Comparison of ENCODE assay signal across 27 mouse cellular contexts in genomic region chr13:24767809-24768208, GRCm38 (mm10). TPM values are rescaled to one million over a fixed set of nuclear protein-coding genes. Genes with fewer than 3 reads are reported as not detected.
"Had no signal": no experiment of that assay in that cellular context is flagged by ENCODE, and none has a peak within 500 bp of the region (broad histone marks: within the 10 kb centered on the region; RNA-seq: fewer than 3 reads in every experiment).

No protein-coding gene starts in this region.

RNA-seq across cellular contexts. Expression of gene Armh2, which starts 26.8 kb away (rescaled TPM):
- total RNA-seq: common myeloid progenitor, adult 5-6 weeks; gastrocnemius, adult 18-20 months; gastrocnemius, adult 2 months; gastrocnemius, adult 8-10 months; gastrocnemius, postnatal 10 days; gastrocnemius, postnatal 14 days; gastrocnemius, postnatal 25 days; gastrocnemius, postnatal 36 days; gastrocnemius, postnatal 4 days; granulocyte monocyte progenitor cell, adult 5-6 weeks; heart, adult 18-20 months; heart, adult 2 months; heart, adult 8-10 months had no signal
- polyA plus RNA-seq: embryonic facial prominence, embryonic 11.5 days; embryonic facial prominence, embryonic 12.5 days; embryonic facial prominence, embryonic 13.5 days; embryonic facial prominence, embryonic 14.5 days; embryonic facial prominence, embryonic 15.5 days; erythroblast, embryonic 14.5 days; forebrain, embryonic 11.5 days; forebrain, embryonic 12.5 days; forebrain, embryonic 13.5 days; forebrain, embryonic 14.5 days; forebrain, embryonic 15.5 days; forebrain, postnatal 0 days; gonadal fat pad, adult 2 months; heart, adult 2 months; heart, embryonic 10.5 days had no signal
